ENCODE assay signal across 8 mouse cellular contexts in the genomic region with DNA sequence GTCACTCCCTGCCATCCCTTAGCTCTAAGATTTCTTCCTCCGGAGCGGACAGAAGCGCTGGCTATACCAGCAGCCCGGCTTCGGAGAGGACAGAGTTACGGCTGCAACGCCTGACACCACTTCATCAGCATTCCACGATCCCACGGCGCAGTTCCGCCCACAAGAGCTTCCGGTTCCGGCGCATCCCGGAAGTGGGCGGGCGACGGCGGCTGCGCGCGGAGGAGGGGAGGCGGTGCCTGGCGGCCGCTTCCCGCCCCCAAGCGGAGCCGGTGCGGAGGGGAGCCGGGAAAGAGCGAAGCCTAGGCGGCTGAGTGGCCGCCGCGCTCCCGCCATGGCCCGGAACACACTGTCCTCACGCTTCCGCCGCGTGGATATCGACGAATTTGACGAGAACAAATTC. TPM values are rescaled to one million over a fixed set of nuclear protein-coding genes. Genes with fewer than 3 reads are reported as not detected.
DNase-seq lines count a peak whose midpoint lies in the region; ATAC-seq and TF ChIP-seq lines count a peak whose summit lies in the region.

No protein-coding gene starts in this region.

- H3K9me3 ChIP-seq in embryonic facial prominence, embryonic 14.5 days (ENCODE audit: control insufficient read depth, low read length): no peaks in the 10 kb centered on the region
- no peaks in the 10 kb centered on the region for H3K9me3 ChIP-seq in limb, embryonic 13.5 days
- H3K9me3 ChIP-seq in midbrain, embryonic 15.5 days: no peaks in the 10 kb centered on the region

- H3K4me1 ChIP-seq in bone marrow, adult 2 months (ENCODE audit: control insufficient read depth, insufficient read depth, low read length): peaks cover 6% of the 10 kb centered on the region
- H3K4me1 ChIP-seq in embryonic facial prominence, embryonic 14.5 days (ENCODE audit: control insufficient read depth, insufficient read depth, low read length): peaks cover 31% of the 10 kb centered on the region
- H3K4me1 ChIP-seq in limb, embryonic 13.5 days: peaks cover 43% of the 10 kb centered on the region
- peaks cover 61% of the 10 kb centered on the region for H3K4me1 ChIP-seq in midbrain, embryonic 15.5 days

- no peak for TF ChIP-seq CTCF in bone marrow, adult 2 months (IDR thresholded peaks at IDR 0.05; ENCODE audit: control insufficient read depth, insufficient read depth, low read length)

- DNase-seq in A20 (ENCODE audit: low read depth, low spot score): peak; percentile 96
- peak; percentile 96 for DNase-seq in embryonic facial prominence, embryonic 14.5 days (ENCODE audit: low spot score)
- peak; percentile 94 for DNase-seq in heart, adult 8-10 months (ENCODE audit: low spot score)
- peak; percentile 91 to 94 for DNase-seq in kidney, adult 8-10 months
- peak; percentile 91 to 93 for DNase-seq in spleen, adult 18-20 months

- WGBS in bone marrow, adult 2 months: under 1% methylated on average over 44 of the region's 44 CpGs
- WGBS in embryonic facial prominence, embryonic 14.5 days: under 1% methylated on average over 15 of the region's 44 CpGs
- WGBS in limb, embryonic 13.5 days: under 1% methylated on average over 41 of the region's 44 CpGs
- WGBS in midbrain, embryonic 15.5 days: under 1% methylated on average over 44 of the region's 44 CpGs

- H3K27ac ChIP-seq in bone marrow, adult 2 months (ENCODE audit: control insufficient read depth, insufficient read depth, low read depth, low read length, poor library complexity): peak overlapping the region; percentile 96
- H3K27ac ChIP-seq in embryonic facial prominence, embryonic 14.5 days (replicated peaks; ENCODE audit: low read depth, low read length): peak overlapping the region; percentile 86
- peak overlapping the region; percentile 89 for H3K27ac ChIP-seq in limb, embryonic 13.5 days
- H3K27ac ChIP-seq in midbrain, embryonic 15.5 days: peak overlapping the region; percentile 91

- peak; percentile 76; the same call in 1 of the 2 replicates for TF ChIP-seq POLR2A in bone marrow, adult 2 months (IDR thresholded peaks at IDR 0.05; ENCODE audit: borderline replicate concordance, control insufficient read depth, low read depth, low read length)

- H3K27me3 ChIP-seq in embryonic facial prominence, embryonic 14.5 days (replicated peaks; ENCODE audit: control insufficient read depth, insufficient read depth, low read length): no peaks in the 10 kb centered on the region
- H3K27me3 ChIP-seq in limb, embryonic 13.5 days: no peaks in the 10 kb centered on the region
- H3K27me3 ChIP-seq in midbrain, embryonic 15.5 days (replicated peaks): no peaks in the 10 kb centered on the region

- H3K4me2 ChIP-seq in embryonic facial prominence, embryonic 14.5 days (ENCODE audit: low read depth, low read length): peak overlapping the region; percentile 71
- peak overlapping the region; percentile 91 for H3K4me2 ChIP-seq in limb, embryonic 13.5 days (replicated peaks)
- peak overlapping the region; percentile 63 for H3K4me2 ChIP-seq in midbrain, embryonic 15.5 days

- H3K9ac ChIP-seq in embryonic facial prominence, embryonic 14.5 days (ENCODE audit: low read depth, low read length): peak overlapping the region; percentile 92
- H3K9ac ChIP-seq in limb, embryonic 13.5 days: peak overlapping the region; percentile 90
- peak overlapping the region; percentile 85 for H3K9ac ChIP-seq in midbrain, embryonic 15.5 days

- ATAC-seq in embryonic facial prominence, embryonic 14.5 days (ENCODE audit: low read depth): peak; percentile 91
- ATAC-seq in limb, embryonic 13.5 days (ENCODE audit: low FRiP score, low read depth): peak; percentile 89
- ATAC-seq in midbrain, embryonic 15.5 days (replicated peaks): peak; percentile 89

- H3K4me3 ChIP-seq in bone marrow, adult 2 months (replicated peaks; ENCODE audit: control insufficient read depth, low read depth, low read length): peak overlapping the region; percentile 88
- peak overlapping the region; percentile 82 for H3K4me3 ChIP-seq in embryonic facial prominence, embryonic 14.5 days (ENCODE audit: low read depth, low read length)
- peak overlapping the region; percentile 66 for H3K4me3 ChIP-seq in limb, embryonic 13.5 days
- H3K4me3 ChIP-seq in midbrain, embryonic 15.5 days: peak overlapping the region; percentile 78

- H3K36me3 ChIP-seq in embryonic facial prominence, embryonic 14.5 days (ENCODE audit: control insufficient read depth, insufficient read depth, low read length): peaks cover 32% of the 10 kb centered on the region
- H3K36me3 ChIP-seq in limb, embryonic 13.5 days: peaks cover 25% of the 10 kb centered on the region
- H3K36me3 ChIP-seq in midbrain, embryonic 15.5 days (replicated peaks): peaks cover under 1% of the 10 kb centered on the region; the same call in 1 of the 2 replicates

RNA-seq across cellular contexts. Expression of a gene that starts 2.4 kb away (rescaled TPM):
- polyA plus RNA-seq in bone marrow, adult 2 months (2011; ENCODE audit: insufficient read depth, insufficient read length, low replicate concordance, missing spikeins): 129 and 218 TPM in 2 replicates
- 1,001 and 1,064 TPM in 2 replicates for polyA plus RNA-seq in embryonic facial prominence, embryonic 14.5 days (2014; fragmentation: Nextera tagmentation; extraction: Ambion mirVana)
- total RNA-seq in heart, adult 8-10 months (2022): 100 to 1,000 TPM; 299 to 346 (median 322) TPM
- polyA plus RNA-seq in limb, embryonic 13.5 days (2015; fragmentation: Nextera tagmentation; extraction: Ambion mirVana): 945 and 972 TPM in 2 replicates
- polyA plus RNA-seq in midbrain, embryonic 15.5 days (2015; fragmentation: Nextera tagmentation; extraction: Ambion mirVana): 523 and 527 TPM in 2 replicates

RNA-seq across cellular contexts. Expression of a gene that starts 2.7 kb away (rescaled TPM):
- polyA plus RNA-seq in bone marrow, adult 2 months (2011; ENCODE audit: insufficient read depth, insufficient read length, low replicate concordance, missing spikeins): 42.4 and 71.5 TPM in 2 replicates
- polyA plus RNA-seq in embryonic facial prominence, embryonic 14.5 days (2014; fragmentation: Nextera tagmentation; extraction: Ambion mirVana): 113 and 120 TPM in 2 replicates
- total RNA-seq in heart, adult 8-10 months (2022): 100 to 1,000 TPM in 3 of 4 experiments, 10 to 100 TPM in 1; 90.3 to 125 (median 106) TPM
- polyA plus RNA-seq in limb, embryonic 13.5 days (2015; fragmentation: Nextera tagmentation; extraction: Ambion mirVana): 111 and 115 TPM in 2 replicates
- 129 and 136 TPM in 2 replicates for polyA plus RNA-seq in midbrain, embryonic 15.5 days (2015; fragmentation: Nextera tagmentation; extraction: Ambion mirVana)

RNA-seq across cellular contexts. Expression of a gene that starts 10.6 kb away (rescaled TPM):
- polyA plus RNA-seq in bone marrow, adult 2 months (2011; ENCODE audit: insufficient read depth, insufficient read length, low replicate concordance, missing spikeins): 1.4 and 2.0 TPM in 2 replicates
- polyA plus RNA-seq in embryonic facial prominence, embryonic 14.5 days (2014; fragmentation: Nextera tagmentation; extraction: Ambion mirVana): 0.92 and 1.4 TPM in 2 replicates
- under 1 TPM; 0.09 to 0.22 (median 0.13) TPM for total RNA-seq in heart, adult 8-10 months (2022)
- 1.8 and 1.9 TPM in 2 replicates for polyA plus RNA-seq in limb, embryonic 13.5 days (2015; fragmentation: Nextera tagmentation; extraction: Ambion mirVana)
- 1.8 and 1.9 TPM in 2 replicates for polyA plus RNA-seq in midbrain, embryonic 15.5 days (2015; fragmentation: Nextera tagmentation; extraction: Ambion mirVana)

RNA-seq across cellular contexts. Expression of a gene that starts 57.5 kb away (rescaled TPM):
- polyA plus RNA-seq in bone marrow, adult 2 months (2011; ENCODE audit: insufficient read depth, insufficient read length, low replicate concordance, missing spikeins): 16.5 and 23.6 TPM in 2 replicates
- 20.7 and 29.8 TPM in 2 replicates for polyA plus RNA-seq in embryonic facial prominence, embryonic 14.5 days (2014; fragmentation: Nextera tagmentation; extraction: Ambion mirVana)
- 10 to 100 TPM; 12.0 to 15.7 (median 14.1) TPM for total RNA-seq in heart, adult 8-10 months (2022)
- polyA plus RNA-seq in limb, embryonic 13.5 days (2015; fragmentation: Nextera tagmentation; extraction: Ambion mirVana): 29.2 and 31.0 TPM in 2 replicates
- polyA plus RNA-seq in midbrain, embryonic 15.5 days (2015; fragmentation: Nextera tagmentation; extraction: Ambion mirVana): 34.5 and 38.2 TPM in 2 replicates

Comparison
In these comparisons a context has a peak if more than half of its experiments do, and no peak if none do; other contexts are left out.
1. Peak in every context shown above with its lines: DNase-seq, ATAC-seq, H3K4me3 ChIP-seq and H3K27ac ChIP-seq.